Mouse (Mus musculus): Measurements from ENCODE around the gene Wfdc21.

The Wfdc21 gene

GRCm38 (mm10) chr11:83746681-83747080 is at the start of gene Wfdc21:
Gene Wfdc21 (plus strand): TSS chr11:83746940.
- DNase-seq (ENCODE audit: low spot score) = no peak

- DNase-seq (ENCODE audit: low spot score) = no peak
Measured at GRCm38 (mm10) chr11:83703705-83704104, 43.0 kb upstream of the Wfdc21 start, which contains the start of gene Wfdc17. Gene Wfdc17 (plus strand): TSS chr11:83703991.

DNA sequence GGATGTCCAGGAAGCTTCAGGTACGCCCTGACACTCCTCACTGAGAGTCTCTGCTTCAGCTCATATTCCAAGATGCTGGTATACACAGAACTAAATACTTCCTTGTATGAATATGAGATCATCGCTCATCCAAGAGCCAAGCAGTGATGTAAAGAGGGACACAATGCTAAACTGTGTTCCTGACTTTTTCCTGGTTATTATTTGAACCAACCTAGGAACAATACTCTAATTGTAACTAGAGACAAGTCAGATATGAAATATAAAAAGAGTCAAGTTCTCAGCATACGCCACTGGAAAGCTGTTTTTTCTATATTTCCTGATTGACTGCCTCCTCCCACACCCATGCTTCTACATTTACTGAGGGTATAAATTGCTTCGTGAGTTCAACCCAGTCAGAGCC is 38.0 kb upstream of the Wfdc21 start, which contains the start of gene Wfdc18:
Gene Wfdc18 (plus strand): TSS at position 301 of the 400 bp plus-strand sequence.
- DNase-seq (ENCODE audit: low spot score) = no peak

- DNase-seq (ENCODE audit: low spot score) = no peak
Measured at GRCm38 (mm10) chr11:83709683-83710082, 37.1 kb upstream of the Wfdc21 start.

- DNase-seq (ENCODE audit: low spot score) = no peak
Measured at GRCm38 (mm10) chr11:83712671-83713070, 34.1 kb upstream of the Wfdc21 start.

DNA sequence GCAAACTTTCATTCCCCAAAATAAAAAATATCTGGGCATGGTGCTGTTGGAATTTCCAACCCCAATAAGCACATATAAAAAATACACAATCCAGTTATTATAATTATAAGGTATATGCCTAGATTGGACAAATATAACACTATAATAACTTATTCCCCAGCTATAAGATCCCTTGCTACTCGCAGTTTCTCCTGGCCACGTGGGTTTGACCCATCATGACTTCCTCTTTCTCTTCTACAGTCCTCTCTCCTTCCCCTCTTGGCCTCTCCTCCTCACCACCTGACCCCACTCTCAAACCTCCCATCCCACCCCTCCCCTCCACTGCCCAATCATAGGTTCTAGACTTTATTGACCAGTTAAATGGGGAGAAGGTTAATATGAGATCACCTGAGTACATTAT is 32.8 kb upstream of the Wfdc21 start:
- no peak for DNase-seq (ENCODE audit: low spot score)

- no peak for DNase-seq (ENCODE audit: low spot score)
Measured at GRCm38 (mm10) chr11:83717042-83717665, 29.6 kb upstream of the Wfdc21 start.

DNA sequence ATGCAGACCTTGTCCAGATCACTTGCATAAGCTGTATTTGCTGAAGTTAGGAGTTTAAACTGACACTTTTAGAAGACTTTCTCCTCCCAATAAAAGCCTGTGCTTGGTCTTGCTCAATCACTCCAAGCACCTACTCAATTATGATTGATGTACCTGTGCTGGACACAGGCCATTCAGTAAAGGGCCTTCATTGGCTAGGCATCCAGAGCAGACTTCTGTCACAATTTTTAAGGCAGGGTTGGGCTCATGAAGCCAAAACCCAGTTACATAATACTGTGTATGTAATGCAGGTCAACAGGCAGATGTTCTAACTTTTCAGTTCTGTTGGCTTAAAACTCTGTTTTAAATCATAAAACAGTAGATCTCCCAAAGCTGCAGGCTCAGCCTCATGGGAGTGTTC is 26.0 kb upstream of the Wfdc21 start:
- no peak for DNase-seq (ENCODE audit: low spot score)

GRCm38 (mm10) chr11:83728757-83729432 is 17.8 kb upstream of the Wfdc21 start:
- no peak for DNase-seq (ENCODE audit: low spot score)

GRCm38 (mm10) chr11:83731116-83731515 is 15.6 kb upstream of the Wfdc21 start:
- no peak for DNase-seq (ENCODE audit: low spot score)

GRCm38 (mm10) chr11:83733071-83733640 is 13.6 kb upstream of the Wfdc21 start:
- DNase-seq (ENCODE audit: low spot score) = no peak

GRCm38 (mm10) chr11:83734215-83734614 is 12.5 kb upstream of the Wfdc21 start:
- DNase-seq (ENCODE audit: low spot score) = no peak

DNA sequence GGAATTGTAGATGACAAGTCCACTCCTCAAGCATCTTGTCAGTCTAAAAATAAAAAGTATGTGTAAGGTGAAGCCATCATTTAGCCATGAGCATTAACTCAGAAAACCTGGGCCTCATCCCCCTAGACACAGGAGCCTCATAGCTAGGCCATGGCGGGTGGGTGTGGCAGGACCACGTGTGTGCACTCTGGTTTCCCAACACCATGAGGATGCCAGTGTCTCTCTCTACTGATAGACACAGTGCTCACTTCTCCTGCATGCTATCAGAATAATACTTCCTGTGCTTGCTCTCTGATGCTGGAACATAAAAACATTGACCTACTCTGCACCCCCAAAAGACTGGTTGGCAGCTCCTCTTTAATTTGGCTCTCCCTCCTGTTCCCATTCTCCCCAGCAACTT is 10.9 kb upstream of the Wfdc21 start:
- DNase-seq (ENCODE audit: low spot score) = no peak

DNA sequence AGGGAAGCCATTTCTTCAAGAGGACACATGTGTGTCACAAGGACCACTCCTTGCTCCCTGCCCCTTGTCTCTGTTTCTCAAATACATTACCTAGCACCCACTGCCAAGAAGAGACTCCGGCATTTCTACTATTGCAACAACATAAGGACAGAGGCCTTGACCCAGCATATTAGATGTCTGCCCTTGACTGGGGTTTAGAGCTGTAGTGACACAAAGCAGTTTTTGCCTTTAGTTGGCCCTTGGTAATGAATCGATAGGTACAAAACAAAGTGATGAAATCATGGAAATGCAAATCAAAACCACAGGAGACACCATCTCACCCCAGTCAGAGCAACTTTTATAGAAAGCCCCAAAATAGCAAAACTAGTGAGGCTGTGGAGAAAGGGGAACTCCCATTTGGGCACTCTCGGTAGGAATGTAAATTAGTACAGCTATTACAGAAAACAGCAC is 9.6 kb upstream of the Wfdc21 start:
- no peak for DNase-seq (ENCODE audit: low spot score)

DNA sequence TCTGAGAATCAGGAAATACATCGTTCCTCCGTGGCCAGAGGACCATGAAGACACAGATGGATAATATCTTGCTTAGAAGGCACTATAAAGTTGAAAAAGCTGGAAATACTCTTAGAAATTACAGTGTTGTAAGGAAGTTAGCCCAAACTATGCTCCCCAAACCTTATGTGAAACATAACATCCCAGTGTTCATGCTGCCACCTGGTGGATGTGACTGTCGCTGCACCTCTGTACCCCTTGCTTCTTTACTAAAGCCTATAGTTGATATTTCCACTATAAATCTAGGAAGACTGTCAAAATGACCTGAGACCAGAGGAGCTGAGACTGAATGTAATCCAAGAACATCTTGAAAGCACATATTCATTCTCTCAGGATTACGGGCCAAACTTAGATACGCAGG is 7.5 kb upstream of the Wfdc21 start:
- peak; percentile 70 for DNase-seq (ENCODE audit: low spot score)

GRCm38 (mm10) chr11:83740443-83740991 is 6.2 kb upstream of the Wfdc21 start:
- no peak for DNase-seq (ENCODE audit: low spot score)

DNA sequence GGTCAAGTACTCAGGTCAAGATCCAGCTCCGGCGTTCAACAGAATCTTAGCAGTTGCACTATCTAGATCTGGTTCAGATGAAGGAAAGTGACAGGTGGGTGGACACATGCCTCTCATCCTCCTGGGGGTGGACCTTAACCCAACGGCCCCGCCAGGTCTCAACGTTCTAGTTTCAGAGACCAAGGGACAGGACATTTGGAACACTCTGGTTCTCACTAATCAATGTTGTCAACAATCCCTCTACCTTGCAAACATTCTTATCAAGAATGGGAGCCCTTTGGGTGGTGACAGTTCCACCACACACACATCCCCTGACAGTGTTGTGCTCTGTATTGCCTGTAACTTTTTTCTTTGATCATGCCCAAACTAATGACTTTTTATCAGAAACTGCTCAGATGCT is 4.9 kb upstream of the Wfdc21 start:
- no peak for DNase-seq (ENCODE audit: low spot score)

DNA sequence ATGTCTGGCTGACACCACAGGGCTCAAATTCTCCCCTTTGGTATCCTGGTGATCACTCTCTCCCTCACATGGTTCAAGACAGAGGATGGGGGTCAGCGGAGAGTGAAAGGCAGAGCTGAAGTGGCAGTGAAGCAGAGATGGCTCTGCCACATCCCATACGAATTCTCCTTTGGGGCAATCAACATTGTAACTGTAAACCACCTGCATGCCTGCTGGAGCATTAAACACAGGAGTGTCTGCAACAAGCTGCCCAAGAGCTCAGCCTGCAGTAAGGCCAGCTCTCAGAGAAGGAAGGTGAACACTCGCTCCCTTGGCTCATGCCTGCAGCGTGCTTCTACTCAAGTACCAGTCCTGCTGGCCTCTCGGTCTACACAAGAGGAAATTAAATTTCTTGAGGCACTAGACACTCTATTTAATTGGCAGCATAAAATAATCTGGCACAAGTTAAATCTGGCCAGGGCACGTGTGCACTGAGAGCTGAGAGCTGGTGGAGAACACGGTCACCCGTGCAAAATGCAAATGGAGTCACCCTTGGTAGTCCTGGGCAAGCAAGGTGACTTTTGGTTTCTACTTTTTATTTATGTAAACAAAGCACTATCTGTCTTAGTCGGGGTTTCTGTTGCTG is 3.9 kb upstream of the Wfdc21 start:
- no peak for DNase-seq (ENCODE audit: low spot score)

DNA sequence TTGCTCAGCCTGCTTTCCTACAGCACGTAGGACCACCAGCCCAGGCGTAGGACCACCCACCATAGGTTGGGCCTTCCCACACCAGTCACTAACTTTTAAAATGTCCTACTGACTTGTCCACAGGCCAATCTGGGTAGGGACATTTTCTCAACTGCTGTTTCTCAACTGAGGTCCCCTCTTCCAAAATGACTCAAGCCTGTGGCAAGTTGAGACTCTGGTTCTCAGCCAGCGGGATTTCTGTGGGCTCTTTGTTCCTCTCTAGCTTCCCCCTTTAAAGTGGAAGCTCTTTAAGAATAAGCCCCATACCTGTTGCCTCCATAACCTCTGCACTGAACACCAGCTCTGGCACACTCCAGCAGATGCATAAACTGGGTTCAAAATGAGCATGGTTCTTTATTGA is 3.2 kb upstream of the Wfdc21 start:
- DNase-seq (ENCODE audit: low spot score) = no peak

DNA sequence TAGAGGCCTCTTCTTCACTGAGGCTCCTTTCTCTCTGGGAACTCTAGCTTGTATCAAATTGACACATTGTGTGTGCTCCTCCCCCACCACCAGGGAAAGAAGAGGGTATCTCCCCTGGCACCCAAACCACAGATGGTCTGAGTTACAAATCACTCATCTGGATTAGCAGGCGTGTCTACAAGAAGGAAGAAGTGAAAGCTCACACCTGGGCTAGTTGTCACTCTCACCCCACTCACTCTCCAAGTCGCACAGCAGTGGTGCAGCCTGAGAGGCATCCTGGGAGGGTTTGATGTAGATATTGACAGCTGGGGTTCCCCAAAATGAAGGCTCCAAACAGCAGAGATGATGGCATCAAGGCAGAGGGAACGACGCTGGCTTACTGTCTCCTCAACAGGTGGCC is 588 bp upstream of the Wfdc21 start:
- DNase-seq (ENCODE audit: low spot score) = no peak

DNA sequence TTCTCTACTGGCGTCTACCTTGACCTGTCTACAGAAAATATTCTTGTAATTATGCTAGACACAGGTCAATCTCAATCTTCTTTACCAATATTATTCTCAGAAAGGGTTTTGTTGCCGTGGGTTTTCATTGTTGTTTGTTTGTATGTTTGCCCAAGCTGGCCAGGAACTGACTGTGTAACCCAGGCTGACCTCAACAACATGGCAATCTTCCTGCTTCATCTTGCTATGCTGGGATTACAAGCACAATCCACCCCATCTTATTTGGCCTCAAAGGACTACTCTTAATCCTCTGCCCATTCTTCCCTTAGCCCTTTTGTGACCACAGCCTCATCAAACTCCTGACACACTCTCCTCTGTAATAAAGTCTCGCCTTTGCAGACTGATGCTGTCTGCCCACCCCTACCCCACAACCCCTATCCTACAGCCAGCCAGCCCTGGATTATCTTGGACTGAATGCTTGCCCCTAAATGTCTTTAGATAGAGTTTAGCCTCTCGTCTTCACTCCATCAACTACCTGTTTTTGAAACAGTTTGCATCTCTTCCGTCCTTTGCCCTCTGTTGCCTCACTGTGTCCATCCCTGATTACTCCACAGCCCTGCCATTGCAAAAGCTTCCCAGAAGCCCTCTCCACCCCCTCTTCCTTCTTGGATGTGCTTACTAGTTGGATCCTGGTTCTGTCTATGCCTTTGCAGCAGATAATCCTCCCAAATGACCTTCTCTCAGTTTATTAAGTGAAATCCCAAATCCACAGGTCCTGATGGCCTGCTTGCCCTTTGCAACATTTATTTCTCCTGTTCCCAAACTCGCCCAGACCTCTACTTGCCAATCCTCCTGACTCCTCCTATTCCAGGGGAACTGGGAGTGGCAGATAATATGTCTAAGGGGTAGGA is 881 bp downstream of the Wfdc21 start:
- DNase-seq (ENCODE audit: low spot score) = no peak

All from urinary bladder, postnatal 25 days (tissue).